In the genomic region with DNA sequence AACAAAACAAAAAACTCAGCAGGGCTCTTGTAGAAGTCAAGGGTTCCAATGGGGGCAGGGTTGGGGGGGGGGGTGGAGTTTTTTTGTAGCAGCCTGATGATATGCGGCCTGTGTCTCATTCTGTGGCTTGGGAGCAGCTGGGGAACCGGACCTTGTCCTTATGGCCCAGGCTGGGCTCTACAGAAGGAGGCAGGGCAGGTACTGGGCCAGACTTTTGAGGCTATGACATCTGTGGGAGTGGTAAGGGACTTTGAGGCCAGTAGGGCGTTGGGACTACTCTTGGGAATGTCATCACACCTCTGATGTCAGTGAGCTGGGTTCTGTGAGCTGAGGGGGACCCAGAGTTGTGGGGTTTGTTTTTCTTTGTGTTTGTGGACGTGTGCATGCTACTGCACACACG, we compare ENCODE assay signal across 8 mouse cellular contexts.
DNase-seq lines count a peak whose midpoint lies in the region; ATAC-seq and TF ChIP-seq lines count a peak whose summit lies in the region.

No protein-coding gene starts in this region.

- peaks cover 68% of the 10 kb centered on the region for H3K4me1 ChIP-seq in kidney, adult 2 months (ENCODE audit: control insufficient read depth, insufficient read depth, low read length)
- H3K4me1 ChIP-seq in brown adipose tissue, adult 24 weeks (ENCODE audit: control insufficient read depth, insufficient read depth, insufficient read length, low read length), result peaks cover 83% of the 10 kb centered on the region
- peaks cover 98% of the 10 kb centered on the region for H3K4me1 ChIP-seq in liver, embryonic 16.5 days (ENCODE audit: control insufficient read depth, low read depth, low read length)

- no peaks in the 10 kb centered on the region for H3K36me3 ChIP-seq in kidney, adult 2 months (ENCODE audit: control insufficient read depth, insufficient read depth, low read length)
- H3K36me3 ChIP-seq in liver, embryonic 16.5 days (ENCODE audit: control insufficient read depth, insufficient read depth), result no peaks in the 10 kb centered on the region

- TF ChIP-seq POLR2A in kidney, adult 2 months (IDR thresholded peaks at IDR 0.05; ENCODE audit: low read depth, low read length), result no peak

- no peak overlapping the region for H3K4me2 ChIP-seq in liver, embryonic 16.5 days (ENCODE audit: low read depth, low read length)

- H3K9ac ChIP-seq in liver, embryonic 16.5 days (ENCODE audit: low read depth, low read length), result no peak overlapping the region

- ATAC-seq in liver, embryonic 16.5 days (ENCODE audit: low read depth), result no peak
- no peak for ATAC-seq in megakaryocyte-erythroid progenitor cell, adult 5-6 weeks (replicated peaks; ENCODE audit: low FRiP score, low TSS enrichment, poor library complexity, severe bottlenecking)

- WGBS in kidney, adult 2 months, result 50% methylated on average over 5 of the region's 5 CpGs
- 50% methylated on average over 5 of the region's 5 CpGs for WGBS in liver, embryonic 16.5 days (ENCODE audit: insufficient replicate concordance)

- no peaks in the 10 kb centered on the region for H3K27me3 ChIP-seq in kidney, adult 2 months (replicated peaks; ENCODE audit: control insufficient read depth, insufficient read depth, low read length)
- H3K27me3 ChIP-seq in liver, embryonic 16.5 days (ENCODE audit: control insufficient read depth, insufficient read depth, low read depth, low read length), result no peaks in the 10 kb centered on the region

- DNase-seq in kidney, adult 2 months, result peak; percentile 60
- DNase-seq in kidney, adult 18-20 months, result no peak
- peak; percentile 30 for DNase-seq in 416B (ENCODE audit: low read depth)
- DNase-seq in adrenal gland, postnatal 36 days, result no peak
- no peak for DNase-seq in gastrocnemius, postnatal 25 days

- TF ChIP-seq CTCF in kidney, adult 2 months (conservative IDR thresholded peaks at IDR 0.05; ENCODE audit: insufficient read depth, insufficient read length, low read depth, low read length), result no peak

- no peak overlapping the region for H3K4me3 ChIP-seq in kidney, adult 2 months (ENCODE audit: insufficient read depth, low read depth, low read length)
- no peak overlapping the region for H3K4me3 ChIP-seq in brown adipose tissue, adult 24 weeks (ENCODE audit: insufficient read depth, low read depth, low read length)
- H3K4me3 ChIP-seq in liver, embryonic 16.5 days (ENCODE audit: low read depth, low read length), result no peak overlapping the region

- peak overlapping the region; percentile 15 for H3K27ac ChIP-seq in kidney, adult 2 months (ENCODE audit: insufficient read depth, low read depth, low read length)
- H3K27ac ChIP-seq in brown adipose tissue, adult 24 weeks (replicated peaks; ENCODE audit: low read depth, low read length), result peak overlapping the region; percentile 60
- H3K27ac ChIP-seq in liver, embryonic 16.5 days (ENCODE audit: low read length), result peak overlapping the region; percentile 77

- no peaks in the 10 kb centered on the region for H3K9me3 ChIP-seq in liver, embryonic 16.5 days (replicated peaks; ENCODE audit: control insufficient read depth, low read length)

Comparison
In these comparisons a context has a peak if more than half of its experiments do, and no peak if none do; other contexts are left out.
1. DNase-seq: peak in kidney, adult 2 months (single experiment) and 416B (single experiment); none in kidney, adult 18-20 months (single experiment), adrenal gland, postnatal 36 days (0 of 2) and gastrocnemius, postnatal 25 days (single experiment).
2. H3K27ac ChIP-seq: peak in every context shown above with its lines; median percentile 77 in liver, embryonic 16.5 days; 60 in brown adipose tissue, adult 24 weeks; 15 in kidney, adult 2 months.